Mouse (Mus musculus): Measurements from ENCODE around the gene Ikzf1.

Ikzf1 gene

DNA sequence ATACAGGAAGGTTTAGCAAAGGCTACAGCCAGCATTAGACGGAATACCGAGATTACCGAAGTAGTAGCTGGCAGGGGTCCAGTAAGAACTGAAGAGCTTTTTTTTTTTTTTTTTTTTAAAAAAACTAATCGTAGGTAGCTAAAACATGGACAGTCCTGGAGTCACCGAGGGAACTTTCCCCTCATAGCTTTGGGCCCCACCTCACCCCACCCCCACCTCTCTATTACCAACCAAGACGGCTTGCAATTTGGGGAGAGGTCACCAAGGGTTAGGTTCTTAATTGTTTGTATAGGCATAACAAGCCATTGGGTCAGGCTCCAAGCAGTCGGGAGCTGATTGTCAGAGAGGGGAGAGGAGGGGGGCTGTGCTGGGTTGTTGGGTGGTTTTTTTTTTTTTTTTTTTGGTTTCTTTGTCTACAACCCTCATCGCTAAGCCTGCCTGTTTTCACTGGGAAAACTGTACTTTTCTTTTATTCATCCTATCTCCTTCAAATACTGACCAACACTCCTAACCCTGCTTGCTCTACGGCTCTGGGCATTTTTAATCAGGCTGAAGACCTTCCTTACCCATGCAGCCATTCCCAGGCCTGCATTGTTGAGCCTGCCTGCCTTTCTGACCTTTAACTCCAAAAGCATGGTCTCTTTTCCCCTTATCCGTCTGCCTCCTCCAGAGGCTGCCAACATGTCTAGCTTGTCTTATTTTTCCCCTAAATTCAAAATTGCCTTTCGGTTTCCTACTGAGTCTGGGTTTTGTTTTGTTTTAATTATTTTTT lies 124.8 kb downstream of the Ikzf1 start:
- no peak for DNase-seq (ENCODE audit: low spot score)

DNA sequence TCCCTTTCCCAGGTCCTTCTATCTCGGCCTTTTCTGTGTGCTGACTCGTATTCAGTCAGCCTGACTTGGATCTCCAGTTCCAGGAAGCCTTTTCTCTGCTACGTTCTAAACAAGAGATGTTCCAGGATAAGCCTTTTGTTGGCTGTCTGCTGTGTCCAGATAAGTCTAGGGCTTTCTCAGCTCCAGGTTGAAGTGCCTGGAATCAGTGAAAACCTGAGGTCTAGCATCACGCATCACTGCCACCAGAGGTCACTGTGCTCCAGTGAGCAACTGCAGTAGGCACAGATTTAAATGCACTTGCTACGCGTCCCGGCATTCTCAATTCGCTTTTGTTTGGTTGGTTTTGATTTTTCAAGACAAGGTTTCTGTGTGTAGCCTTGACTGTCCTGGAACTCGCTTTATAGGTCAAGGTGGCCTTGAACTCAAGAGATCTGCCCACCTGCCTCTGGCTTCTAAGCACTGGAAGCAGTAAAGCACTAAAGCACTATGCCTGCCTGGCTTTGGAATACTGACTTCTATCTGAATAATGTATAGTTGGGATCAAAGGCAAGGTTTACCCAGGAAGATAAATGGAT lies 127.2 kb downstream of the Ikzf1 start:
- no peak for DNase-seq (ENCODE audit: low spot score)

DNA sequence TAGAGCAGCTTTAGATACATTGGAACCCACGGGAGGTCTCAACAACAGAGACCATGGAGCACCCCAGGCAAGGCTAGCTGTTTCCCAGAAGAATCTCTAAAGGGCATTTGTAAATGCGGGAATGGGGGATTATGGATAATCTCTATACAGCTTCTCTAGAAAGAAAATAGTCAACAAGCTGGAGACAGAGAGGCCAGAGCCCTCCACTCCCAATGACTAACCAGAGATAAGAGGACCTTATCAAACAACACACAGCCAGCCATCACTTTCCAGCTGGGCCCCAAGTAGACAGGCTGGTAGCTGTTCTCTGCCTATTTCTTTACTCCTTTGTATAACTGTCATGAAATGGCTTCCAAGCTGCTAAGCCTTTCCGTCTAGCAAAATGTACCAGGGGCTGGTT lies 130.9 kb downstream of the Ikzf1 start:
- no peak for DNase-seq (ENCODE audit: low spot score)

DNA sequence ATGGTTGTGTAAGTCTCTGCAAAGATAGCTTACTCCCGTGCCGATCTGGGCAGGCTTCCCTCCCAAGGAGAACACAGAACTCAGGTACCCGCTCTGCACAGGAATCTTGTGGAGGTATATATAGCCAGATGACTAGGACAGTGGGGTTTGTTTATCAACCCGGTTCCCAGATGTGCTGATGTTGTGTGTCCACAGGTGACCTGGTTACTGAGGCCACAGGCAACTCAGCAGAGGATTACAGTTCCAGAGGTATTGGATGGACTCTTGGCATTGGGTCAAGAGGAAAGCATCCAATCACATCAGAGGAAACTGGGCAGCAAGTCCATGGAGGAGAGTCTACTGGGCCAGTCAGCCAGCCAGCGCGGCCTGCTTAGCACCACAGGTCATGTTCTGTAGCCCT lies 134.0 kb downstream of the Ikzf1 start:
- DNase-seq (ENCODE audit: low spot score) = no peak

DNA sequence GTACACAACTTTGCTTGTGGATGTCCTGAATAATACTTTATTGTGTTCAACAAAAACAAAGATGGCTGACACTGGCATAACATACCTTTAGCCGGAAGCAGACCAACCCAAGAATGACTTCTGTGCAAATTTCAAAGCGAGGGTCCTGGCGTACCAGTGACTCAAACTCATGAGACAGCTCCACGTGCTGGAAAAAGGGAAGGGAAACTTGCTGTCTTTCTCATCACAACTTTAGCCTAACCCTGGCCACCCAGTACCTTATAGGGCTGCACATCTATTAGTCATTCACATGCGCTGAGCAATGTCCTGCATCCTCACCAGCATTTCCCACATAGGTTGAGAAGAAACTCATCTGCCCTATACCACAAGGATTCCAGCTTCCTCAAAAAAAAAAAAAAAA lies 134.4 kb downstream of the Ikzf1 start:
- DNase-seq (ENCODE audit: low spot score) = no peak

DNA sequence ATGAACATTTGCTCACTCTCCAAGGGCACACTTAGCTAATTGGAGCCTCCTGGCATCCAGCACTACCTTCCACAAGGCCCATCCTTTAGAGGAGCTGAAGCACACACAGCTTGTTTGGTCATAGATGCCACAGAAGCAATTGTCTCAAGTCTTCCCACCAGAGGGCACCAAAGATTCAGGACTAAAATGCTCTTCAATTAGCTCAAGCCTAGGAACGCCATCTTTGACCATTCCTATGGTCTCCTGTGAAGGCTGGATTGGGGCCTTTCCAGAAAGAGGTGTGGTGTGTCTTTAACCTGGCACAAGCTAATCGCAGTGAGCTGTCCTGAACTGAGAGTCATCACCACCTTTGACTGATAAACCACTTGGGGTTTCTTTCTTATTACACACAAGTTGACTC lies 135.4 kb downstream of the Ikzf1 start:
- DNase-seq (ENCODE audit: low spot score) = no peak

DNA sequence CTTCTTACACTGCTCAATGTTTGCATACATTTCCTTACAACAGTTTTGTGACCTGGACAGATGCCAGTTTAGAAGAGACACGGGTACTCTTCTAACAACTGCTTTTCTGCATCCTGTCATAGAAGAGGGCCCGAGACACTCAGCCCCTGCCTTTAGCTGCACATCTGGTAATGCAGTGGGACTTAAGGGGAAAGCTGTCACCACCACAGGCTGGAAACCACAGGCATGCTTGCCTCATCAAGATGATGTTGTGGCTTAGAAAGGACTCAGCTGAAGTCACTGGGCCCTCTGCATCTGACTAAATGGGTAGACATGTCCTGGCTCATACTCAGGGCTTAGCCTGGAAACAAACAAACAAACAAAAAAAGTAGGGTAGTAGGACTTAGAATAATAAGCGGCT lies 135.9 kb downstream of the Ikzf1 start:
- DNase-seq (ENCODE audit: low spot score) = no peak

DNA sequence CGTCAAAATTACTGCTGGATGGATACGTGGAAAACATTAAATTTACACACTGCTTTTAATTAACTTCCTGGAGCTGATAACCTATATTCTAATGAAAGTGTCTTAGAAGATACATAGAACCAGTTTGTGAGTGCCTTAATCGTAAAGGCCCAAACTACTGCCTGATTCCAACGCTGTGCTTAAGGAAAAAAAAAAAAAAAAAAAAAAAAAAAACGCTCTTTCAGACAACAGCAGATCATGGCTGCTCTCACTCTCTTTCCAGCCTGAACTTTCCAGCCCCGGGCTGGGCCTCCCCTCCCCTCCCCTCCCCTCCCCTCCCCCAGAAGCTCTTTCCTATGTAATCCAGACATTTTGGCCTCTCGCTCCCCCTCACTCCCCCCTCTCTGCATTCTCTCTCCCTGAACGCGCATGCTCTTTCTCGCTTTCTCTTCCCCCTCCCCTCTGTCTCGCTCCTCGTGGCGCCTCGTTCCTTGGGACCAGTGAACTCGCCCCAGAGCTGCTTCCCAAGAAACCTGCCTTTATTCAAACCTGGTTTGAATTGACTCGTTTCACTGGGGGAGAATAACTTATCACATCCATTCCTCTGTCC lies 136.7 kb downstream of the Ikzf1 start:
- DNase-seq (ENCODE audit: low spot score) = no peak

All from urinary bladder, postnatal 10 days (tissue).